Mouse (Mus musculus) heart, embryonic 11.5 days (tissue): ENCODE results near the gene Glis1. TPM values are rescaled to one million over a fixed set of nuclear protein-coding genes. Genes with fewer than 3 reads are reported as not detected.

ENCODE experiments used
- ATAC-seq: fragments of 200-750 bp; cut with Nextera tagmentation; replicated peaks from 2 replicates; pipeline ENCODE4 v1.8.0; 2017; ENCODE audit warnings: moderate library complexity; ENCODE audit not compliant: insufficient number of reproducible peaks, low FRiP score, low TSS enrichment
- H3K27ac ChIP-seq: fragments of 300-500 bp; sonication (generic); 2 replicates; pipeline ENCODE4 v1.5.1; 2014; ENCODE audit warnings: mild to moderate bottlenecking, low read depth, low read length
- H3K27me3 ChIP-seq: fragments of 300-500 bp; sonication (generic); 2 replicates; pipeline ENCODE4 v1.6.1; 2014; ENCODE audit warnings: mild to moderate bottlenecking, low read length, mixed read lengths; ENCODE audit not compliant: control insufficient read depth, insufficient read depth
- H3K36me3 ChIP-seq: fragments of 300-500 bp; sonication (generic); 2 replicates; pipeline ENCODE4 v1.6.1; 2014; ENCODE audit warnings: mild to moderate bottlenecking, low read length, moderate library complexity, mixed read lengths; ENCODE audit not compliant: control insufficient read depth, insufficient read depth
- H3K4me1 ChIP-seq: fragments of 300-500 bp; sonication (generic); 2 replicates; pipeline ENCODE4 v1.6.1; 2014; ENCODE audit warnings: low read length; ENCODE audit not compliant: control insufficient read depth, insufficient read depth
- H3K4me2 ChIP-seq: fragments of 300-500 bp; sonication (generic); 2 replicates; pipeline ENCODE4 v1.6.1; 2014; ENCODE audit warnings: mild to moderate bottlenecking, moderate library complexity
- H3K4me3 ChIP-seq: fragments of 300-500 bp; sonication (generic); 2 replicates; pipeline ENCODE4 v1.5.1; 2014; ENCODE audit warnings: low read depth, low read length
- H3K9ac ChIP-seq: fragments of 300-500 bp; sonication (generic); 2 replicates; pipeline ENCODE4 v1.6.1; 2014; ENCODE audit warnings: mild to moderate bottlenecking, low read depth, low read length, moderate library complexity
- H3K9me3 ChIP-seq: fragments of 300-500 bp; sonication (generic); replicated peaks from 2 replicates; pipeline ENCODE4 v1.6.1; 2016; ENCODE audit warnings: low read length; ENCODE audit not compliant: control insufficient read depth
- WGBS: fragments of 180-500 bp; shearing (Covaris S2); extraction: QIAGEN DNeasy Blood & Tissue Kit; methylation state at CpG from one replicate; pipeline ENCODE4 v1.1.7; 2014; ENCODE audit not compliant: insufficient replicate concordance; 5-methylcytosine and 5-hydroxymethylcytosine counted together
- polyA plus RNA-seq: library from polyadenylated mRNA; unstranded; fragments of >200 nt; fragmentation: Nextera tagmentation; extraction: Ambion mirVana; gene quantifications from 2 replicates; pipeline ENCODE4 v1.2.1, GENCODE M21; 2014

The Glis1 gene
- polyA plus RNA-seq, 1 experiment from 2014 or later: 0.94 TPM

GRCm38 (mm10) chr4:107558801-107559200 lies 124.4 kb downstream of the Glis1 start:
- Histone ChIP-seq H3K4me3 (no peak overlapping the region), H3K27ac (no peak overlapping the region), H3K27me3 (peaks cover 2% of the 10 kb centered on the region; the same call in 1 of the 2 replicates), H3K36me3 (no peaks in the 10 kb centered on the region), H3K9ac (no peak overlapping the region), H3K4me1 (no peaks in the 10 kb centered on the region), H3K9me3 (no peaks in the 10 kb centered on the region), H3K4me2 (no peak overlapping the region)
- ATAC-seq: no peak
- 47% methylated on average over 3 of the region's 3 CpGs for WGBS

DNA sequence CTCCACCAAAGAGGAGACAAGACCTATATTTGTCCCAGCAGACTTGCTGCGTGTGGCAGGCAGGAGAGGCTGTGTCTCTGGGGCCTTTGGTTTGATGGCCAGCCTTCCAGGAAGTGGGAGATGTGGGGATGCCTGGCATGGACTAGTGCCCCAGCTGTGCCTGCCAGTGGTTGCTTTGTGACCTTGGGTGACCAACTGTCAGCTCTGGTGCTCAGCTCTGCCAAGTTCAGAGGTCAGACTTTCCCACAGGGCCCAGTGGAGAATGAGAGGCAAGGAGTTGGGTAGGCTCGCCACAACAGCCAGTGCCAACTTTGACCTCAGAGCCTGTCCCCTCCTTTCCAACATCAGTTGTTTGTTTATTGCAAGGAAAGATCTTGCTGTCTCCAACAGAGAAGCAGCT lies 126.7 kb downstream of the Glis1 start:
- 77% methylated on average over 2 of the region's 2 CpGs for WGBS
- H3K4me2 ChIP-seq: no peak overlapping the region
- ATAC-seq: no peak
- no peak overlapping the region for H3K4me3 ChIP-seq
- H3K27ac ChIP-seq: no peak overlapping the region
- H3K27me3 ChIP-seq: peaks cover 2% of the 10 kb centered on the region; the same call in 1 of the 2 replicates
- H3K4me1 ChIP-seq: no peaks in the 10 kb centered on the region
- no peaks in the 10 kb centered on the region for H3K36me3 ChIP-seq
- H3K9ac ChIP-seq: no peak overlapping the region
- no peaks in the 10 kb centered on the region for H3K9me3 ChIP-seq

- no peaks in the 10 kb centered on the region for H3K27me3 ChIP-seq
- 79% methylated on average over 21 of the region's 21 CpGs for WGBS
These were observed 133.8 kb downstream of the Glis1 start for GRCm38 (mm10) chr4:107568159-107568558.

GRCm38 (mm10) chr4:107568881-107569443 lies 134.6 kb downstream of the Glis1 start:
- no peak for ATAC-seq
- no peak overlapping the region for H3K9ac ChIP-seq
- no peak overlapping the region for H3K4me3 ChIP-seq
- no peak overlapping the region for H3K27ac ChIP-seq
- no peak overlapping the region for H3K4me2 ChIP-seq
- H3K36me3 ChIP-seq: no peaks in the 10 kb centered on the region
- H3K9me3 ChIP-seq: no peaks in the 10 kb centered on the region
- no peaks in the 10 kb centered on the region for H3K27me3 ChIP-seq
- H3K4me1 ChIP-seq: peaks cover 4% of the 10 kb centered on the region
- WGBS: 81% methylated on average over 7 of the region's 7 CpGs

More at GRCm38 (mm10) chr4:107568159-107568558, 133.8 kb downstream of the Glis1 start:
- ATAC-seq: no peak; the same call in 1 of the 2 replicates
- Histone ChIP-seq H3K9me3 (no peaks in the 10 kb centered on the region), H3K9ac (no peak overlapping the region; the same call in 1 of the 2 replicates), H3K36me3 (no peaks in the 10 kb centered on the region), H3K27ac (no peak overlapping the region), H3K4me2 (no peak overlapping the region), H3K4me3 (no peak overlapping the region), H3K4me1 (peaks cover 4% of the 10 kb centered on the region)

DNA sequence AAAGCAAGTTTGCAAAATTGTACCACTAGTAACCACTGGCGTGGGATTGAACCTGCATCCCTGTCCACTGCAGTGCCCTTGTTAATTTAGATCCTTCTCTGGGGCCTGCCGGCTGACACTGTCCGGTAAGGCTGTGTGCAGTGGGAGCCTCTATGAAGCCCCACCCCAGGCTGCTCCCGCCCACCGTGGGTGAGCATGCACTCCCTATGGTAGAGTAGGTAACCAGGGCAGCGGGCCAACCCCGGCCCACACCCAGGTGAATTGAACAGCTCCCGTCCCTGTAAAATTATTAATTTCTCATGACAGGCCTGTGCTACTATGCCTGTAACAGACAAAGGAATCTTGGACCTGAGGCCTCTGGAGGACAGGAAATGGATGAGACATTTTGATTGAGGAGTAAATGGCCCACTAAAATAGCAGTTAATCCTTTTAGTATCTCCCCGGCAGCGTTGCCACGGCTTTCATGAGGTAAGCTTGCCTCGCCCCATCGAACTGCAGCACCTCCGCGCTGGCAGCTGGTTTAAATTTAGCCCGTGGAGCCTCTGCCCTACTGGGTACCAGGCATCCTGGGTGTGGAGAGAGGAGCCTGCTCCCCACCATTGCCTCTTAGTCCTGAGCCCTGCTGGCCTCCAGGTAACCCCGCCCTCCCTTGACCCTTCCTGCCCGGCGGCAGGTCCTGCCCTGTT lies 136.1 kb downstream of the Glis1 start:
- Histone ChIP-seq H3K9me3 (no peaks in the 10 kb centered on the region), H3K9ac (no peak overlapping the region), H3K4me1 (peaks cover 4% of the 10 kb centered on the region), H3K27ac (no peak overlapping the region), H3K4me2 (no peak overlapping the region), H3K4me3 (no peak overlapping the region), H3K27me3 (no peaks in the 10 kb centered on the region), H3K36me3 (no peaks in the 10 kb centered on the region)
- no peak for ATAC-seq
- 60% methylated on average over 19 of the region's 19 CpGs for WGBS

DNA sequence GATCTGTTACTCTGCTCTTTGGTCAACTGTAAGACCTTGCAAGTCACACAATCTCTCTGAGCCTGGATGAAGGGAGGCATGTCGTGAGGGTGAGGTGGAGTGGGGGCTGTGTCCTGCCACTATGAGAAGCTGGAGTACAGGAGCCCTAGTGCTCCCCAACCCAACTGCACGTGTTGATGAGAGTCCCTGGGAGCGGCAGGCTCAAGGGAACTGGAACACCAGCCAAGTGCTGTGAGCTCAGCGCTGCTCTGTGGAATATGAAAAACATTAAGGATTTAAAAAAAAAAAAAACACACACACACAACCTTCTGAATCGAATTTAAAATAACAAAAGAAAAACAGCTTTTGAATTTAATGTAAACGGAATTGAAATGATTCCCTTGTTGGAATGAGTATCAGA lies 141.4 kb downstream of the Glis1 start:
- Histone ChIP-seq H3K27me3 (no peaks in the 10 kb centered on the region), H3K36me3 (no peaks in the 10 kb centered on the region), H3K9me3 (no peaks in the 10 kb centered on the region), H3K4me2 (no peak overlapping the region), H3K4me3 (no peak overlapping the region), H3K27ac (no peak overlapping the region), H3K4me1 (peaks cover 2% of the 10 kb centered on the region), H3K9ac (no peak overlapping the region)
- WGBS: 65% methylated on average over 6 of the region's 6 CpGs
- no peak for ATAC-seq

DNA sequence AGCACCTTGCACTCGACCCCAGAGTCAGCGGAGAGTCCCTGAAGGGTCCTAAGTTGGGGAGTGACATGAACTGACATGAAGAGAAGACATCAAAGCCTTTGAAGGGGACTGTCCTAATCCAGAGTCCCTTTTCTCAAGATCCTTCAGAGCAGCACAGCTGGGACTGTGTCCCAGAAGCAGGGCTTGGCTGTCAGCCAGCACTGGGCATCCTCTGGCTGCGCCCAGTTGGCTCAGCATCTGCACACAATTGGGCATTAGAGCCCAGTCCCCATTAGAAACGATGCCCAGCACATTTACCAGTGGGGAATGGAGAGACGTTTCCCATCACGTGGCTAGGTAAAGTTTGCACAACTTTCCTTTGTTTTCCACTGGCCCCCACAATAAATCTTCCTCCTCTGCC lies 142.4 kb downstream of the Glis1 start:
- ATAC-seq: no peak
- Histone ChIP-seq H3K4me3 (no peak overlapping the region), H3K4me1 (no peaks in the 10 kb centered on the region), H3K4me2 (no peak overlapping the region), H3K36me3 (no peaks in the 10 kb centered on the region), H3K9me3 (no peaks in the 10 kb centered on the region), H3K27me3 (no peaks in the 10 kb centered on the region), H3K9ac (no peak overlapping the region), H3K27ac (no peak overlapping the region)
- 71% methylated on average over 6 of the region's 6 CpGs for WGBS

GRCm38 (mm10) chr4:107577146-107577839 lies 142.9 kb downstream of the Glis1 start:
- Histone ChIP-seq H3K4me3 (no peak overlapping the region), H3K9ac (no peak overlapping the region), H3K36me3 (no peaks in the 10 kb centered on the region), H3K4me1 (no peaks in the 10 kb centered on the region), H3K4me2 (no peak overlapping the region), H3K27me3 (no peaks in the 10 kb centered on the region), H3K27ac (no peak overlapping the region), H3K9me3 (no peaks in the 10 kb centered on the region)
- ATAC-seq: no peak
- 79% methylated on average over 12 of the region's 12 CpGs for WGBS
